Mouse (Mus musculus) E14TG2a.4 (cell line): ENCODE measurements around the gene Cdc26.

Experiments
- CTCF ChIP-seq: conservative IDR thresholded peaks from 2 replicates; pipeline ENCODE4 v1.5.1; 2014; ENCODE audit warnings: low read length
- NANOG ChIP-seq: IDR thresholded peaks from 2 replicates; pipeline ENCODE4 v1.6.1; 2014; ENCODE audit warnings: borderline replicate concordance, low read length, mixed read lengths
- POU5F1 ChIP-seq: IDR thresholded peaks from 2 replicates; pipeline ENCODE4 v1.6.1; 2014; ENCODE audit warnings: low read length, borderline replicate concordance

DNA sequence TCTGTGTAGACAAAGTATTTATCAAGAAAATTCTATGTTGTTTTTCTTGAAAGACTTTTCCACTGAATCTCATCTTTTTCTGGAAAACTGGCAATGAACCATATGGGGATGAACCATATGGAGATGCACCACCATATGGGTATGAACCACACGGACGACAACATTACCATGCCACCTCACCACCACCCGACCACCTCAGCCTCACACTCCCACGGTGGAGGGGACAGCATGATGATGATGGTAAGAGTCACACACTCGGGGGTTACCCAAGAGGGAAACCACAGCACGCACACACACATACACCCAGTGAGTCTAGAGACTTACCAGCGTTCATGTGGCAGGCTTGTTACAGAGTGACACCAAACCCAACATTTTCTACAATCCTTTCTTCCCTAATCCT lies 23.0 kb downstream of the Cdc26 start:
- TF ChIP-seq CTCF (no peak), POU5F1 (no peak), NANOG (no peak)
